Mouse (Mus musculus) testis, adult 10 weeks (tissue): ENCODE results near the gene Igfbp2. TPM values are rescaled to one million over a fixed set of nuclear protein-coding genes. Genes with fewer than 3 reads are reported as not detected.

Source experiments
- polyA plus RNA-seq: library from polyadenylated mRNA; stranded (reverse); fragments of 350-450 nt; fragmentation: Illumina TruSeq; extraction: RNeasy Lipid Tissue Mini Kit (QIAGEN cat#74804); gene quantifications from one replicate; pipeline ENCODE4 v1.2.3, GENCODE M21; 2014; ENCODE audit warnings: low read depth, low replicate concordance

The Igfbp2 gene
- polyA plus RNA-seq: not detected

GRCm38 (mm10) chr1:72823751-72824706 is at the start of gene Igfbp2:
Gene Igfbp2, plus strand, starts transcription at chr1:72824503.

DNA sequence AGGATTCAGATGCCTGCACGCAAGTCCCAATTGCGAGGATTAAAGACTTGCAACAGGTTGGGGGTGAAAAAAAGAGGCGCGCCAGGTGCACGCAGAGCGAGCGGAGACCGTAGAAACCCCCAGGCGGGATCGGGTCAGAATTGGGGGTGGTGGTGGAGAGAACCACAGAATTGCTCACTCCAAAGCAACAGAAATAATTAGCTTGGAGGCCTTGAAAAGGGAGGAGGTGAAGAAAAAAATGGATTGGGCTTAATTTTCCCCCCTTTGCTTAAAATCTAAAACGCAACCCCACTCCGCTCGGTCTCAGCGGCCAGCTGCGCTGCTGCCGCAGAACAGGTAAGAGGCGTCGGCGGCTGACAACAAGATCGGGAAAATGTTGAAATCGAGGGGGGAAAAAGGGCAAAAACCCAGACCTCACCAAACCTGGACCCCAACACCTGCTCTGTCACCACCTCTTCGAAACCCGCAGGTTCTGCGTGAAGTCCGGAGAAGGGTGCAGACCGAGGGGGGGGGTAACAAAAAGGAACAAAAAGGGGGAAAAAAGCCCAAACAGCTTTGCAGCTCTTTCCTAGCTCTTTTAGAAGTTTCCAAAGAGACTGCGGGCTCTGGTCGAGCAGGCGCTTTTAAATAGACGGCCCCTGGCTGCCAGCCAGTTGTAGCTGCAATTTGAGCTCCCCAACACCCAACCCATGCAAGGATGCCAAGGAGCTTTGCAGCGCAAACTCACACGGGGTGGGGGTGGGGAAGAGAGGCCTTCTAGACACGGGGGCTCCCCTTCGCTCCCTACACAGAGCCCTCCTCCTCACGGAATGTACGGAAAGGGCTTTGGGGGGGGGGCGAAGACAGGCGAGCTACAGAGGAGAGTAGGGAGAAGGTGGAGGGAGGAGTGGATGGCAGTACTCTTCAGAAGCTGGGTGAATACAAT is 50.2 kb downstream of the Igfbp2 start, which contains the start of gene Igfbp5:
TSS of gene Igfbp5 (minus strand) at position 598 of the 925 bp plus-strand sequence.

Other genes starting within 250 kb of the Igfbp2 start
- 3.1 TPM for gene Smarcal1, start 241.3 kb upstream of the Igfbp2 start, polyA plus RNA-seq
- gene Ankar, start 123.9 kb upstream of the Igfbp2 start, polyA plus RNA-seq: 167 TPM
- gene Rpl37a, start 113.2 kb upstream of the Igfbp2 start, polyA plus RNA-seq: 30.7 TPM
- gene Igfbp5, start 50.4 kb downstream of the Igfbp2 start, polyA plus RNA-seq: 2.1 TPM
- 1,304 TPM for gene Tnp1, start 191.4 kb downstream of the Igfbp2 start, polyA plus RNA-seq